Mouse (Mus musculus) thymus, adult 2 months (tissue): Measurements from ENCODE around the gene Psmd13.

Source experiments
- CTCF ChIP-seq: fragments of 200-500 bp; IDR thresholded peaks from 2 replicates; pipeline ENCODE4 v1.5.1; 2012; ENCODE audit warnings: mild to moderate bottlenecking, control low read depth, low read length, moderate library complexity, borderline replicate concordance; ENCODE audit not compliant: control insufficient read depth, poor library complexity, insufficient read depth; ENCODE audit errors: extremely low read depth
- POLR2A ChIP-seq: fragments of 200-500 bp; IDR thresholded peaks from 2 replicates; pipeline ENCODE4 v1.6.1; 2012; ENCODE audit warnings: mild to moderate bottlenecking, low read length, control low read depth, moderate library complexity; ENCODE audit not compliant: control insufficient read depth, poor library complexity, insufficient read depth; ENCODE audit errors: extremely low read depth

- TF ChIP-seq CTCF, result no peak
- TF ChIP-seq POLR2A, result no peak
Observed at GRCm38 (mm10) chr7:140860728-140861127, 21.0 kb upstream of the Psmd13 start.
